Mouse (Mus musculus) midbrain, embryonic 14.5 days (tissue): ENCODE results near the gene Itgb5. TPM values are rescaled to one million over a fixed set of nuclear protein-coding genes. Genes with fewer than 3 reads are reported as not detected.
A peak's percentile ranks its signal among the peaks of the same experiment; 100 is the strongest.

Source experiments
- ATAC-seq: fragments of 200-750 bp; cut with Nextera tagmentation; 2 replicates; pipeline ENCODE4 v1.8.0; 2017; ENCODE audit warnings: moderate number of reproducible peaks, moderate library complexity; ENCODE audit not compliant: low FRiP score, low TSS enrichment
- DNase-seq: peaks from one replicate; pipeline ENCODE4 v3.0.0-alpha.2; 2015
- H3K27ac ChIP-seq: fragments of 300-500 bp; sonication (generic); replicated peaks from 2 replicates; pipeline ENCODE4 v1.5.1; 2014; ENCODE audit warnings: mild to moderate bottlenecking, low read depth, low read length, moderate library complexity
- H3K27me3 ChIP-seq: fragments of 300-500 bp; sonication (generic); 2 replicates; pipeline ENCODE4 v1.6.1; 2014; ENCODE audit warnings: low read length, control low read depth, mixed read lengths; ENCODE audit not compliant: control insufficient read depth, insufficient read depth
- H3K36me3 ChIP-seq: fragments of 300-500 bp; sonication (generic); 2 replicates; pipeline ENCODE4 v1.6.1; 2014; ENCODE audit warnings: low read length, control low read depth; ENCODE audit not compliant: control insufficient read depth, insufficient read depth
- H3K4me1 ChIP-seq: fragments of 300-500 bp; sonication (generic); 2 replicates; pipeline ENCODE4 v1.6.1; 2014; ENCODE audit warnings: mild to moderate bottlenecking, antibody characterized with exemption, low read length, control low read depth; ENCODE audit not compliant: control insufficient read depth, insufficient read depth
- H3K4me2 ChIP-seq: fragments of 300-500 bp; sonication (generic); 2 replicates; pipeline ENCODE4 v1.6.1; 2014; ENCODE audit warnings: mild to moderate bottlenecking, low read length, moderate library complexity
- H3K4me3 ChIP-seq: fragments of 300-500 bp; sonication (generic); replicated peaks from 2 replicates; pipeline ENCODE4 v1.5.1; 2014; ENCODE audit warnings: low read depth, low read length
- H3K9ac ChIP-seq: fragments of 300-500 bp; sonication (generic); replicated peaks from 2 replicates; pipeline ENCODE4 v1.6.1; 2014; ENCODE audit warnings: mild to moderate bottlenecking, low read length, moderate library complexity
- H3K9me3 ChIP-seq: fragments of 300-500 bp; sonication (generic); 2 replicates; pipeline ENCODE4 v1.6.1; 2016; ENCODE audit warnings: low read length, control low read depth, mixed read lengths; ENCODE audit not compliant: control insufficient read depth
- WGBS: fragments of 180-500 bp; shearing (Covaris S2); extraction: QIAGEN DNeasy Blood & Tissue Kit; methylation state at CpG from one replicate; pipeline ENCODE4 v1.1.7; 2014; 5-methylcytosine and 5-hydroxymethylcytosine counted together
- polyA plus RNA-seq: library from polyadenylated mRNA; unstranded; fragments of >200 nt; fragmentation: Nextera tagmentation; extraction: Ambion mirVana; gene quantifications from 2 replicates; pipeline ENCODE4 v1.2.1, GENCODE M21; 2014

The Itgb5 gene
- polyA plus RNA-seq = 19.2 and 19.3 TPM in 2 replicates

DNA sequence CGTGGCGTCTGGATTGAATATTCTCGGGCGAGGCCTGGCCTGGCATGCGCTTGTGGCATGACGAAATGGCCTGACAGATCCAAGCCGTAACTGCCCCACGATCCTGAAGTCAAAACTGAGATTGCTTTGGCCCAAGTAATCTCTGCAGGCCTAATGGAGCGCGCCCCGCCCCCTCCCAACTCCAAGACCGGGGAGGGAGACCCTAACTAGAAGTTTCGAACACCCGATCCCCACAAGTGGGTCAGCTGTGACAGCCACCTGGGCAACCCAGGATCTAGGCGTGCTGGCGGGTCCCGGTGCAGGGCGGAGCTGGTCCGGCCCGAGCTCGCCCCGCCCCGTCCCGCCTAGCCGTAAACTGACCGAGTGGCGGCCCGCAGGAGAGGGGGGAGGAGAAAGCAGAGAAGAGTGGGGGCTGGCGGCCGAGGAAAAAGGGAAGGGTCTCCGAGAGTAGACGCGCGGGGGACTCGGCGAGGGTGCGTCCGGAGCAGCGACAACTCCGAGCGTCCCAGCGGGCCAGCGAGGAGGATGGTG is at the start of gene Itgb5:
Gene Itgb5 (plus strand): TSS at position 365 of the 531 bp plus-strand sequence.
- H3K9me3 ChIP-seq = no peaks in the 10 kb centered on the region
- DNase-seq (peak; percentile 65), ATAC-seq (peak; percentile 60)
- no peaks in the 10 kb centered on the region for H3K36me3 ChIP-seq
- H3K9ac ChIP-seq = peak within 1 kb of the TSS; percentile 57
- no peak within 1 kb of the TSS for H3K27ac ChIP-seq
- H3K4me3 ChIP-seq = peak within 1 kb of the TSS; percentile 63
- peaks cover 18% of the 10 kb centered on the region for H3K4me1 ChIP-seq
- WGBS = under 1% methylated on average over 43 of the region's 43 CpGs
- peaks cover 27% of the 10 kb centered on the region for H3K27me3 ChIP-seq
- H3K4me2 ChIP-seq = peak within 1 kb of the TSS; percentile 99

DNA sequence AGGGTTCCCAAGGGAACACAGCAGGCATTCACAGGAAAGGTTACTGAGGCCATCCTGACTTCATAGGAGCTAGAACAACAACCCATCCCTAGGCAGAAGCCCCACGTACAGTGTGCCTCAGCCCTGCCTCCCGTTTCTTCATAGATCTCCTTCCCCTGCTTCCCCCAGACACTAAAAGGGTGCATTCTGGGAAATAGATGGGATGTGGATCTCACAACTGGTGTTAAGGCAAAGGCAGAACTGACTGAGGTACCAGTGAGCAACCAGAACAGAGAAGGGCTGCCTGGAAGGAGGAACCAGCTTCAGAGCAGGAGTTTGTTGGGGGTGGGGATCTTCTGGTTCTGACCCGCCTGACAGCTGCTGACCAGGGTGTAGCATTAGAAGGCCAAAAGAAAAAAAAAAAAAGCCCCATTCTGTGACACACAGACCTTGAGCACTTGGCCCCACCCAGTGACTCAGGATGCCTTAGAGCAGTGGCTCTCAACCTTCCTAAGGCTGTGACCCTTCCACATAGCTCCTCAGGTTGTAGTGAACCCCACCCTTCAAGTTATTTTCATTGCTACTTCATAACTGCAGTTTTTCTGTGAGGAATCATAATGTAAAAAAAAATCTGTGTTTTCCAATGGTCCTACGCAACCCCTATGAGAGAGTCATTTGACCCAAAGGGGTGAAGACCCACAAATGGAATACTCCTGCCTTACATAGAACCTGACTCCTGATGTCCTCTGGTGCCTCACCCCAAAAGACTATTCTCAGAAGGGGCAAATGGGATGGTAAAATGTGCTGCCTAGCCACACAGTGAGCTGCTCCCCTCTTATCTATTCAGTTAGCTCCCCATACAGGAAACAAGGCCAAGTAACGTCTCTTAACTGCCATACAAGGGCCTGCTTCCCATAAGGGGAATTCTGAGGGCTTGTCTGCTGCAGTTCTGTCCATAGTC is 47.4 kb upstream of the Itgb5 start:
- ATAC-seq = no peak
- no peak overlapping the region for H3K4me2 ChIP-seq
- no peaks in the 10 kb centered on the region for H3K9me3 ChIP-seq
- no peaks in the 10 kb centered on the region for H3K27me3 ChIP-seq
- H3K9ac ChIP-seq = no peak overlapping the region
- H3K4me1 ChIP-seq = no peaks in the 10 kb centered on the region
- DNase-seq = no peak
- H3K4me3 ChIP-seq = no peak overlapping the region
- no peaks in the 10 kb centered on the region for H3K36me3 ChIP-seq
- H3K27ac ChIP-seq = no peak overlapping the region
- WGBS = 84% methylated on average over 5 of the region's 5 CpGs

DNA sequence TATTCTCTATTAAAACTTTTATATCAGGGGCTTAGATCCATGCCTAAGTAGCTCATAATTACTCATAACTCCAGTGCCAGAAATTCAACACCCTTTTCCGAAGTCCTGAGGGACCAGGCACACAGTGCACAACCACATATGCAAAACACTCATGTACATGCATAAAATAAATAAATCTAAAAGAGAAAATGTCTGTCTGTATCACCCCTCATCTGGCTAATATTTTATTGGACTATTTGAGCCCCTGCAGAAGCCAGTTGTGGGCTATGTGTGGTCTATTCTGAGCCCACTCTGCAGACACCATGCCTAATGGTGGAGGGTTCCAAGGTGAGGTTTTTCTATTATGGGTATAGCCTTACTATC is 46.8 kb upstream of the Itgb5 start:
- no peaks in the 10 kb centered on the region for H3K9me3 ChIP-seq
- WGBS = 90% methylated on average over 1 of the region's 1 CpGs
- no peaks in the 10 kb centered on the region for H3K27me3 ChIP-seq
- no peak overlapping the region for H3K9ac ChIP-seq
- H3K4me3 ChIP-seq = no peak overlapping the region
- H3K4me2 ChIP-seq = no peak overlapping the region
- DNase-seq = no peak
- ATAC-seq = no peak
- no peak overlapping the region for H3K27ac ChIP-seq
- H3K36me3 ChIP-seq = no peaks in the 10 kb centered on the region
- H3K4me1 ChIP-seq = no peaks in the 10 kb centered on the region

DNA sequence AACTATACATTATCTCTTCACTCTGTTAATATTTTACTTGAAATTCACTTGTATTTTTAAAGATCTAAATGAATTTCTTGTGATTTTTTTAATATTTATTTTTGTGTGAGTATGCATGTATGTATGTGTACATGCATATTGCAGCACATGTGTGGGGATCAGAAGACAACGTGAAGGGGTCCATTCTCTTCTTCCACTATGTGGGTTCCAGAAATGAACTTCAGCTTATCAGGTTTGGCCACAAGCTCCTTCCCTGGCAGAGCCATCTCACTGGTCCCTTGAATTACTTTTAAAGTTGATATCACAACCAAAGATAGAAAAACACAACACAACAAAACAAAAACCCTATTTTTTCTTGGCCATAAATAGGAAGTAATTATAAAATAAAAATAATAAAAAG is 44.9 kb upstream of the Itgb5 start:
- ATAC-seq (no peak), DNase-seq (no peak)
- no peak overlapping the region for H3K9ac ChIP-seq
- no peaks in the 10 kb centered on the region for H3K27me3 ChIP-seq
- H3K9me3 ChIP-seq = no peaks in the 10 kb centered on the region
- H3K4me1 ChIP-seq = no peaks in the 10 kb centered on the region
- 90% methylated on average over 1 of the region's 1 CpGs for WGBS
- H3K4me2 ChIP-seq = no peak overlapping the region
- H3K4me3 ChIP-seq = no peak overlapping the region
- no peak overlapping the region for H3K27ac ChIP-seq
- no peaks in the 10 kb centered on the region for H3K36me3 ChIP-seq

DNA sequence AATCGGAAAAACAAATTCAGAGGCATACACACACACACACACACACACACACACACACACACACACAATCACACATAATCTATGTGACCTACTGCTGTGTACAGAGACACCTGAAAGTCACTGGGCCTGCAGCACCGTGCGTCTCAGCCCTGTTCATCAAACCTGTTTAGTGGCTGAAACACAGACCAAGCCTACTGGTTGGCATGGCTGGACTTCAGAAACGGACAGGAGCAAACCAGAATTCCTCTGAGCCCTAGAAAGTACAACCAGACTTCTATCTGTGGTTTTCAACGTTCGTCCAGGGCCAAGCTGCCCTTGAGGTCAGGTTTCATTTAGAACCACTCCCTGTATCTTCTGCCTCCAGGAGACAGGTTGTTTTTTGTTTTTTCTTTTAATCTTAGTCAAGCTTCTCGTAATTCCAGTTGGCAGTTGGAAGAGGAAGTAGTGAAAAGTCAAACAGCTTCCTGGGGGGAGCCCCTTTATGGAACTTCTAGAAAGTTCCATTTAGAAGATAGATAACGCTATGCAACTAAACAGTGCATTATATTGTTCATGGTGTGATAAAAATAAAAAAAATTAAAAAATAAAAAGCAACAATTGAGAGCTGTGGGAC is 44.3 kb upstream of the Itgb5 start:
- DNase-seq (no peak), ATAC-seq (no peak)

DNA sequence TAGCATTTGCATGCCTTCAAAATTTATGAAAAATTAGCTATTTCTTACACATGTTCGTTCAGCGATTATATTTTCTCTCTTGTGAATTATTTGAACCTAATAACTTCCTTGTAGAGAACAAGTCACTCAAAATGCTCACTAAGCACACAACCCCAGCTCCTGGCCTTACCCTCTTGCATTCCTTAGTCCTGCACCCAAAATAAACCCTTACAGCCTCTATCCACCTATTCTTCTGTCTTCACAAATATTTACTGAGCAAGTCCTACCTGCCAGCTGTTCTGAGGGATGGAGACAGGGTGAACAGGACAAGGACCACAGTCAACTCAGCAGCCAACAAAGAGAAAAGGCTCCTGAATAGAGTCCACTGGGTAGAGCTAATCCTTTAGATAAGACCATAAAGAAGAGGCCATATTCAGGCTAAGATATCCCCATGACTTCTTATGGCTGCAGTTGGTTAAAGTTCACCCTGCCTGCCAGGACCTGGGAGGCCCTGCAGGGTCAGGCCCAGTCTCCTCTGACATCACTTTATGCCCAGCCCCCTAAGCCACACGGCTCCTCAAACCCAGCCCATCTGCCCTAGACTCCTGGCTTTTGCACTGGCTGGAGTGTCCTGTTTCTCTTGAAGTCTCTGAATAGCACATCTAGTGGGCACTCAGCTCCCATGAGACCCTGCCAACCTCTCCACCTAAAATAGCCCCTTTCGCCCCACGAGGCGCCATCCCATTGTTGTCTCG is 42.6 kb upstream of the Itgb5 start:
- no peaks in the 10 kb centered on the region for H3K36me3 ChIP-seq
- no peak overlapping the region for H3K9ac ChIP-seq
- no peaks in the 10 kb centered on the region for H3K4me1 ChIP-seq
- no peaks in the 10 kb centered on the region for H3K9me3 ChIP-seq
- no peak for DNase-seq
- no peaks in the 10 kb centered on the region for H3K27me3 ChIP-seq
- no peak overlapping the region for H3K4me2 ChIP-seq
- WGBS = 88% methylated on average over 7 of the region's 7 CpGs
- H3K4me3 ChIP-seq = no peak overlapping the region
- H3K27ac ChIP-seq = no peak overlapping the region
- no peak for ATAC-seq

More for the DNA sequence above, 44.3 kb upstream of the Itgb5 start:
- 82% methylated on average over 8 of the region's 8 CpGs for WGBS
- H3K27ac ChIP-seq = no peak overlapping the region
- no peaks in the 10 kb centered on the region for H3K9me3 ChIP-seq
- no peak overlapping the region for H3K4me2 ChIP-seq
- no peaks in the 10 kb centered on the region for H3K36me3 ChIP-seq
- no peak overlapping the region for H3K4me3 ChIP-seq
- no peak overlapping the region for H3K9ac ChIP-seq
- H3K27me3 ChIP-seq = no peaks in the 10 kb centered on the region
- no peaks in the 10 kb centered on the region for H3K4me1 ChIP-seq

DNA sequence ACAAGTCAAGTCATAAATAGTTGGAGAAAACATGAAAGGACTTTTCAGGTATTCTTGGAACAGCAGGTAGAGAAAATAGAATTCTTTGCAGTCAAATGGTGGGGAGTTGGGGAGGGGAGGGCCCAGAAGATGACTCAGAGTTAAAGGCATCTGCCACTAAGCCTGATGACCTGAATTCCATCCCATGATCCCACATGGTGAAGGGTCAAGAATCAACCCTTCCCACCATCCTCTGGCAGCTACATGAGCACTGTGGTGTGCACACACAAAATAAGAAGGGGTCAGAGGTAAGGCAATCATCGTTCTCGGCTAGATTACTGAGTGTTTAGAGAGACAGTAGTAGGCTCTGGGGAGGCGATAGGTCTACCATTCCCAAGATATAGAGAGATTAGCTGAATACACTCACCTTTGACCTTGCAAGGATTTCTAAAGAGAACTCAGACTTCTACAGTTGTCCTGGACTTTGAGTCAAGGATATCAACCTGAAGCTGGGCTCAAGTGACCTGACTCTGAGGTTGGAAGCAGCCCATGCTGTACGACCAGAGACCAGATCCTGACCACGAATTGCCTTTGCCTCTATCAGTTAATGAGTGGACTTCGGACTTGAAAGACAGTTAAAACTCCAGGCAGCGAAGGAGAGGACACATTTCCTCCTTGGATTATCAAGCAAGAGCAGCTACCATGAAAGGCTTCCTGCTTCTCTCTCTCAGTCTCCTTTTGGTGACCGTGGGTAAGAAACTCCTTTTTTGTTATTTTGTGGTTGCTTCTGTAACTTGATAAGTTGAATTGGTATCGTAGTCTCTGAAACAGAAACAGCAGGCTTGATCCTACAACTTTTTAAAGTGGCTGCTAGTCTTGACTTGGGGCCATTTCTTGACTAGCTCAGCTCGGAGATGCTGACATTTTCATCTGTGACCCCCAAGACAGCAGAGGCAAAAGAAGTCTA is 35.3 kb upstream of the Itgb5 start, which contains the start of gene Muc13:
Gene Muc13 (plus strand): TSS at position 192 of the 946 bp plus-strand sequence.
- Histone ChIP-seq H3K9me3 (no peaks in the 10 kb centered on the region), H3K27ac (no peak within 1 kb of the TSS), H3K9ac (no peak within 1 kb of the TSS), H3K4me1 (no peaks in the 10 kb centered on the region), H3K4me3 (no peak within 1 kb of the TSS), H3K27me3 (no peaks in the 10 kb centered on the region), H3K36me3 (no peaks in the 10 kb centered on the region), H3K4me2 (no peak within 1 kb of the TSS)
- DNase-seq = no peak
- 93% methylated on average over 10 of the region's 10 CpGs for WGBS
- ATAC-seq = no peak

DNA sequence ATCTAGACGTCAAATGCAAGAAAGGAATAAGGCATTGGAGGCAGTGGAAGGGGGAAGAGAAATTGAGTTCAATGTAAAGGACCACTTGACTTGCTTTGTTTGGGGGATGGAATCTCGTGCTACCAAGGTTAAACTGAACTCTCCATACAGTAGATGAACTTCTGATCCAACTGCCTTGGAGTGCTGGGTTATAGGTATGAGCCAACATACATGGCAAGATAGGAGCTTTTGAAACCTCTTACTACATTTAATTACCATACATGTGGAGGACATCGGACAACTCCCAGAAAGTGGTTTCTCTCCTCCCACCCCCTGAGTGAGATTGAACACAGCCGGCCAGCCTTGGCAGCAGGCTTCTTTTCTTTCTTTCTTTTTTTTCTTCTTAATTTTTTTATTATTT is 34.4 kb upstream of the Itgb5 start:
- H3K4me3 ChIP-seq = no peak overlapping the region
- H3K36me3 ChIP-seq = no peaks in the 10 kb centered on the region
- ATAC-seq = no peak
- no peaks in the 10 kb centered on the region for H3K4me1 ChIP-seq
- H3K9me3 ChIP-seq = no peaks in the 10 kb centered on the region
- no peak overlapping the region for H3K9ac ChIP-seq
- 82% methylated on average over 4 of the region's 4 CpGs for WGBS
- DNase-seq = no peak
- no peak overlapping the region for H3K27ac ChIP-seq
- no peaks in the 10 kb centered on the region for H3K27me3 ChIP-seq
- no peak overlapping the region for H3K4me2 ChIP-seq
